Mouse (Mus musculus) C2C12 (cell line): ENCODE results near the gene 1700001O22Rik. TPM values are rescaled to one million over a fixed set of nuclear protein-coding genes. Genes with fewer than 3 reads are reported as not detected.

Experiments
- H3K27me3 ChIP-seq: one replicate; pipeline ENCODE4 v1.6.1; 2011; ENCODE audit not compliant: control insufficient read depth, insufficient read depth, insufficient read length
- H3K36me3 ChIP-seq: one replicate; pipeline ENCODE4 v1.6.1; 2011; ENCODE audit not compliant: control insufficient read depth, insufficient read depth
- H3K4me3 ChIP-seq: one replicate; pipeline ENCODE4 v1.5.1; 2011; ENCODE audit warnings: mild to moderate bottlenecking, control low read depth; ENCODE audit not compliant: poor library complexity, insufficient read depth, severe bottlenecking
- H3K79me2 ChIP-seq: one replicate; pipeline ENCODE4 v1.6.1; 2011; ENCODE audit not compliant: control insufficient read depth, insufficient read depth
- H3K79me3 ChIP-seq: one replicate; pipeline ENCODE4 v1.6.1; 2011; ENCODE audit warnings: low read depth, control low read depth
- H3ac ChIP-seq: one replicate; pipeline ENCODE3; 2011; ENCODE audit warnings: low read depth; ENCODE audit not compliant: control insufficient read depth, insufficient read length
- CEBPB ChIP-seq: IDR thresholded peaks from one replicate; pipeline ENCODE4 v1.6.1; 2011; ENCODE audit warnings: low read depth, mild to moderate bottlenecking, control low read depth, moderate library complexity
- CTCF ChIP-seq: IDR thresholded peaks from one replicate; pipeline ENCODE4 v1.5.1; 2011; ENCODE audit not compliant: control insufficient read depth, insufficient read depth, insufficient read length
- FOSL1 ChIP-seq: IDR thresholded peaks from one replicate; pipeline ENCODE4 v1.8.0; 2011; ENCODE audit warnings: mild to moderate bottlenecking, low read length; ENCODE audit not compliant: poor library complexity, insufficient read depth, severe bottlenecking
- MAX ChIP-seq: IDR thresholded peaks from one replicate; pipeline ENCODE4 v1.6.1; 2011; ENCODE audit warnings: mild to moderate bottlenecking, control low read depth
- MYOD1 ChIP-seq: IDR thresholded peaks from one replicate; pipeline ENCODE4 v1.6.1; 2011; ENCODE audit warnings: low read depth; ENCODE audit not compliant: control insufficient read depth, insufficient read length
- MYOG ChIP-seq: IDR thresholded peaks from one replicate; pipeline ENCODE4 v1.6.1; 2011; ENCODE audit not compliant: control insufficient read depth, insufficient read length; ENCODE audit errors: extremely low read depth
- USF1 ChIP-seq: IDR thresholded peaks from one replicate; pipeline ENCODE4 v1.6.1; 2011; ENCODE audit warnings: low read depth, mild to moderate bottlenecking, control low read depth, moderate library complexity
- polyA plus RNA-seq: library from polyadenylated mRNA; unstranded; fragments of >200 nt; fragmentation: generic; extraction: Trizol; gene quantifications from one replicate; pipeline ENCODE4 v1.2.1, GENCODE M21; 2012; ENCODE audit warnings: missing spikeins

The 1700001O22Rik gene
- polyA plus RNA-seq, 1 experiment = 0.18 TPM

DNA sequence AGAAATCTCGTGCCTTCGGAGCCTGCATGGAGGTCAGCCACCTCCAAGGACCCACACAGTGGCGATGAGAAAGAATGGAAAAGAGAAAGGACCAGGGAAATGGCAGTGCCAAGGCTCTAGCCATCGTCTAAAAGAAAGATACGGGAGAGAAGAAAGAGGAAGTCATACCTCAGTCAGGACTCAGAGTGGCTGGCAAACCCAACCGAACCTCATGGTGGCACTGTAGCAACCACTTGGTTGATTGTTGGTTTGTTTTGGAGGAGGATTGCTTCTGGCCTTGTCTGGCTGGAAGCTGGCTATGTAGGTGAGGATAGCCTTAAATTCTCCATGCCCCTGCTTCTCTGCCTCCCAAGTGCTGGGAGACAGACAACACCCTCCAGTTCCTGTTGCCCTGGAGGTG lies 34.3 kb downstream of the 1700001O22Rik start:
- Histone ChIP-seq H3K79me3 (no peaks in the 10 kb centered on the region), H3K79me2 (no peaks in the 10 kb centered on the region), H3ac (no peak overlapping the region), H3K36me3 (no peaks in the 10 kb centered on the region), H3K4me3 (no peak overlapping the region), H3K27me3 (no peaks in the 10 kb centered on the region)
- TF ChIP-seq MYOD1 (no peak), MYOG (no peak), CTCF (no peak), MAX (no peak), CEBPB (no peak), FOSL1 (no peak), USF1 (no peak)

- TF ChIP-seq USF1 (no peak), CEBPB (no peak), FOSL1 (no peak), CTCF (no peak), MYOG (no peak), MYOD1 (no peak), MAX (no peak)
- Histone ChIP-seq H3K79me3 (no peaks in the 10 kb centered on the region), H3K27me3 (no peaks in the 10 kb centered on the region), H3K79me2 (no peaks in the 10 kb centered on the region), H3K4me3 (no peak overlapping the region), H3ac (no peak overlapping the region), H3K36me3 (no peaks in the 10 kb centered on the region)
These were observed 34.9 kb downstream of the 1700001O22Rik start for GRCm38 (mm10) chr2:30768529-30768928.

- no peaks in the 10 kb centered on the region for H3K79me3 ChIP-seq
- no peaks in the 10 kb centered on the region for H3K27me3 ChIP-seq
- H3ac ChIP-seq = no peak overlapping the region
- H3K4me3 ChIP-seq = no peak overlapping the region
- TF ChIP-seq MAX = no peak
- TF ChIP-seq USF1 = no peak
- no peak for TF ChIP-seq MYOD1
- no peak for TF ChIP-seq CTCF
- TF ChIP-seq MYOG = no peak
- TF ChIP-seq FOSL1 = no peak
- no peak for TF ChIP-seq CEBPB
- no peaks in the 10 kb centered on the region for H3K36me3 ChIP-seq
- no peaks in the 10 kb centered on the region for H3K79me2 ChIP-seq
These were observed 35.7 kb downstream of the 1700001O22Rik start for GRCm38 (mm10) chr2:30767626-30768240.

- H3K79me2 ChIP-seq = no peaks in the 10 kb centered on the region
- no peak for TF ChIP-seq USF1
- H3K4me3 ChIP-seq = no peak overlapping the region
- no peaks in the 10 kb centered on the region for H3K36me3 ChIP-seq
- H3K79me3 ChIP-seq = no peaks in the 10 kb centered on the region
- H3K27me3 ChIP-seq = no peaks in the 10 kb centered on the region
- H3ac ChIP-seq = no peak overlapping the region
These were observed 37.0 kb downstream of the 1700001O22Rik start for GRCm38 (mm10) chr2:30766446-30766845.

- Histone ChIP-seq H3K79me2 (no peaks in the 10 kb centered on the region), H3K27me3 (no peaks in the 10 kb centered on the region), H3K36me3 (no peaks in the 10 kb centered on the region), H3K79me3 (no peaks in the 10 kb centered on the region), H3ac (no peak overlapping the region), H3K4me3 (no peak overlapping the region)
- no peak for TF ChIP-seq FOSL1
- no peak for TF ChIP-seq MYOD1
- TF ChIP-seq MAX = no peak
- no peak for TF ChIP-seq CEBPB
- no peak for TF ChIP-seq MYOG
- no peak for TF ChIP-seq CTCF
- no peak for TF ChIP-seq USF1
These were observed 42.8 kb downstream of the 1700001O22Rik start for GRCm38 (mm10) chr2:30760706-30761105.
